22 mouse cellular contexts compared by ENCODE assay signal in genomic region chr2:144633551-144633950, GRCm38 (mm10). TPM values are rescaled to one million over a fixed set of nuclear protein-coding genes. Genes with fewer than 3 reads are reported as not detected.
DNase-seq lines count a peak whose midpoint lies in the region; ATAC-seq and TF ChIP-seq lines count a peak whose summit lies in the region.
"Had no signal": no experiment of that assay in that cellular context is flagged by ENCODE, and none has a peak within 500 bp of the region (broad histone marks: within the 10 kb centered on the region; RNA-seq: fewer than 3 reads in every experiment).

No protein-coding gene starts in this region.

- H3K4me3 ChIP-seq in hindbrain, embryonic 14.5 days (replicated peaks; ENCODE audit: low read length): no peak overlapping the region
- no peak overlapping the region for H3K4me3 ChIP-seq in hindbrain, embryonic 13.5 days
- H3K4me3 ChIP-seq in layer of hippocampus, adult 2 months: no peak overlapping the region
- H3K4me3 ChIP-seq in neural tube, embryonic 14.5 days (ENCODE audit: low read depth, low read length): no peak overlapping the region
- H3K4me3 ChIP-seq in neural tube, embryonic 15.5 days (replicated peaks): no peak overlapping the region
- H3K4me3 ChIP-seq: embryonic facial prominence, embryonic 15.5 days; erythroblast, embryonic 14.5 days; forebrain, embryonic 10.5 days; heart, adult 2 months; heart, embryonic 15.5 days had no signal

- H3K36me3 ChIP-seq in hindbrain, embryonic 14.5 days (replicated peaks; ENCODE audit: control insufficient read depth, insufficient read depth): 0 out of 2 replicates have a peak, but pooled peaks cover 4% of the 10 kb centered on the region
- peaks cover 6% of the 10 kb centered on the region; the same call in 1 of the 2 replicates for H3K36me3 ChIP-seq in hindbrain, embryonic 13.5 days
- no peaks in the 10 kb centered on the region for H3K36me3 ChIP-seq in neural tube, embryonic 14.5 days (ENCODE audit: control insufficient read depth, insufficient read depth, low read length)
- peaks cover 6% of the 10 kb centered on the region for H3K36me3 ChIP-seq in neural tube, embryonic 15.5 days
- H3K36me3 ChIP-seq: heart, embryonic 15.5 days had no signal

- H3K27ac ChIP-seq in hindbrain, embryonic 14.5 days: no peak overlapping the region
- H3K27ac ChIP-seq in hindbrain, embryonic 13.5 days: no peak overlapping the region
- peak overlapping the region; percentile 46; the same call in 1 of the 2 replicates for H3K27ac ChIP-seq in layer of hippocampus, adult 2 months
- H3K27ac ChIP-seq in neural tube, embryonic 14.5 days (ENCODE audit: low read depth, low read length): peak overlapping the region; percentile 2; the same call in 1 of the 2 replicates
- no peak overlapping the region for H3K27ac ChIP-seq in neural tube, embryonic 15.5 days (replicated peaks)
- H3K27ac ChIP-seq: embryonic facial prominence, embryonic 15.5 days; forebrain, embryonic 10.5 days; heart, adult 2 months; heart, embryonic 15.5 days had no signal

- no peak overlapping the region for H3K9ac ChIP-seq in hindbrain, embryonic 14.5 days
- no peak overlapping the region for H3K9ac ChIP-seq in hindbrain, embryonic 13.5 days
- no peak overlapping the region for H3K9ac ChIP-seq in neural tube, embryonic 14.5 days (replicated peaks; ENCODE audit: low read depth, low read length)
- no peak overlapping the region for H3K9ac ChIP-seq in neural tube, embryonic 15.5 days (replicated peaks)
- H3K9ac ChIP-seq: embryonic facial prominence, embryonic 15.5 days; heart, embryonic 15.5 days had no signal

- 0 out of 2 replicates have a peak, but pooled peaks have one; percentile 12 for ATAC-seq in hindbrain, embryonic 14.5 days (ENCODE audit: low FRiP score)
- no peak for ATAC-seq in hindbrain, embryonic 13.5 days (ENCODE audit: low FRiP score)
- no peak for ATAC-seq in neural tube, embryonic 14.5 days (ENCODE audit: low read depth)
- ATAC-seq in neural tube, embryonic 15.5 days (ENCODE audit: low FRiP score): no peak
- ATAC-seq: forebrain, embryonic 16.5 days; inflammation-experienced regulatory T-cells, adult 6 months had no signal

- H3K4me1 ChIP-seq in hindbrain, embryonic 14.5 days (replicated peaks; ENCODE audit: control insufficient read depth, insufficient read depth, low read length): 0 out of 2 replicates have a peak, but pooled peaks cover 5% of the 10 kb centered on the region
- H3K4me1 ChIP-seq in hindbrain, embryonic 13.5 days (replicated peaks): 0 out of 2 replicates have a peak, but pooled peaks cover 5% of the 10 kb centered on the region
- no peaks in the 10 kb centered on the region for H3K4me1 ChIP-seq in neural tube, embryonic 14.5 days (ENCODE audit: control insufficient read depth, insufficient read depth, low read length)
- H3K4me1 ChIP-seq in neural tube, embryonic 15.5 days: peaks cover 10% of the 10 kb centered on the region
- H3K4me1 ChIP-seq: embryonic facial prominence, embryonic 15.5 days; heart, embryonic 15.5 days had no signal

- H3K27me3 ChIP-seq in hindbrain, embryonic 14.5 days (ENCODE audit: control insufficient read depth, insufficient read depth, low read length): no peaks in the 10 kb centered on the region
- H3K27me3 ChIP-seq in hindbrain, embryonic 13.5 days: no peaks in the 10 kb centered on the region
- no peaks in the 10 kb centered on the region for H3K27me3 ChIP-seq in neural tube, embryonic 14.5 days (ENCODE audit: control insufficient read depth, insufficient read depth, low read length)
- H3K27me3 ChIP-seq in neural tube, embryonic 15.5 days (replicated peaks): no peaks in the 10 kb centered on the region
- H3K27me3 ChIP-seq: embryonic facial prominence, embryonic 15.5 days; heart, embryonic 15.5 days had no signal

- WGBS in hindbrain, embryonic 14.5 days: 85% methylated on average over 2 of the region's 2 CpGs
- 85% methylated on average over 2 of the region's 2 CpGs for WGBS in hindbrain, embryonic 13.5 days
- 88% methylated on average over 2 of the region's 2 CpGs for WGBS in neural tube, embryonic 14.5 days
- WGBS in neural tube, embryonic 15.5 days: 84% methylated on average over 2 of the region's 2 CpGs

- no peaks in the 10 kb centered on the region for H3K9me3 ChIP-seq in hindbrain, embryonic 14.5 days (ENCODE audit: control insufficient read depth, low read length)
- H3K9me3 ChIP-seq in hindbrain, embryonic 13.5 days: no peaks in the 10 kb centered on the region
- no peaks in the 10 kb centered on the region for H3K9me3 ChIP-seq in neural tube, embryonic 14.5 days (ENCODE audit: control insufficient read depth, low read length)
- no peaks in the 10 kb centered on the region for H3K9me3 ChIP-seq in neural tube, embryonic 15.5 days (replicated peaks)
- H3K9me3 ChIP-seq: embryonic facial prominence, embryonic 15.5 days; heart, embryonic 15.5 days had no signal

- DNase-seq in hindbrain, embryonic 14.5 days (ENCODE audit: low spot score): no peak
- DNase-seq in layer of hippocampus, adult 2 months (ENCODE audit: low spot score in 2 of 2): no peak
- DNase-seq in layer of hippocampus, adult 9-11 months: no peak
- no peak for DNase-seq in ovary, adult 18-20 months (ENCODE audit: low spot score)
- DNase-seq: adrenal gland, adult 2 months; adrenal gland, postnatal 25 days; cerebellum, adult 18-20 months; cerebellum, adult 9-11 months; cerebellum, postnatal 36 days; gastrocnemius, postnatal 10 days; heart, adult 2 months; heart, postnatal 14 days had no signal

- no peak overlapping the region for H3K4me2 ChIP-seq in hindbrain, embryonic 14.5 days (replicated peaks)
- H3K4me2 ChIP-seq in hindbrain, embryonic 13.5 days: no peak overlapping the region
- no peak overlapping the region for H3K4me2 ChIP-seq in neural tube, embryonic 14.5 days (ENCODE audit: low read depth, low read length)
- H3K4me2 ChIP-seq in neural tube, embryonic 15.5 days: no peak overlapping the region
- H3K4me2 ChIP-seq: embryonic facial prominence, embryonic 15.5 days; heart, embryonic 11.5 days; heart, embryonic 15.5 days had no signal

- TF ChIP-seq CTCF in layer of hippocampus, adult 2 months (conservative IDR thresholded peaks at IDR 0.05): no peak

RNA-seq across cellular contexts. Expression of gene Dtd1, which starts 33.9 kb away (rescaled TPM):
- 120 and 128 TPM in 2 replicates for polyA plus RNA-seq in hindbrain, embryonic 14.5 days (2014; fragmentation: Nextera tagmentation; extraction: Ambion mirVana)
- 85.8 and 88.9 TPM in 2 replicates for polyA plus RNA-seq in hindbrain, embryonic 13.5 days (2015; fragmentation: Nextera tagmentation; extraction: Ambion mirVana)
- total RNA-seq in layer of hippocampus, adult 2 months (2021): 10 to 100 TPM; 69.9 to 75.4 TPM
- 112 and 132 TPM in 2 replicates for polyA plus RNA-seq in neural tube, embryonic 14.5 days (2014; fragmentation: Nextera tagmentation; extraction: Ambion mirVana)
- polyA plus RNA-seq in neural tube, embryonic 15.5 days (2015; fragmentation: Nextera tagmentation; extraction: Ambion mirVana): 121 and 137 TPM in 2 replicates

RNA-seq across cellular contexts. Expression of gene Smim26, which starts 39.7 kb away (rescaled TPM):
- polyA plus RNA-seq in hindbrain, embryonic 14.5 days (2014; fragmentation: Nextera tagmentation; extraction: Ambion mirVana): 57.4 and 77.1 TPM in 2 replicates
- 63.3 and 67.3 TPM in 2 replicates for polyA plus RNA-seq in hindbrain, embryonic 13.5 days (2015; fragmentation: Nextera tagmentation; extraction: Ambion mirVana)
- total RNA-seq in layer of hippocampus, adult 2 months (2021): 10 to 100 TPM; 57.2 to 62.7 TPM
- 77.1 and 80.4 TPM in 2 replicates for polyA plus RNA-seq in neural tube, embryonic 14.5 days (2014; fragmentation: Nextera tagmentation; extraction: Ambion mirVana)
- polyA plus RNA-seq in neural tube, embryonic 15.5 days (2015; fragmentation: Nextera tagmentation; extraction: Ambion mirVana): 62.7 and 82.4 TPM in 2 replicates
- polyA plus RNA-seq: erythroblast, embryonic 14.5 days had no signal

Comparison
In these comparisons a context has a peak if more than half of its experiments do, and no peak if none do; other contexts are left out.
1. H3K27ac ChIP-seq: peak in layer of hippocampus, adult 2 months (single experiment) and neural tube, embryonic 14.5 days (single experiment); none in hindbrain, embryonic 14.5 days (single experiment), hindbrain, embryonic 13.5 days (single experiment) and neural tube, embryonic 15.5 days (single experiment).